Mouse (Mus musculus) forebrain, embryonic 13.5 days (tissue): Measurements from ENCODE around the gene Efcab7. TPM values are rescaled to one million over a fixed set of nuclear protein-coding genes. Genes with fewer than 3 reads are reported as not detected.
A peak's percentile ranks its signal among the peaks of the same experiment; 100 is the strongest.

ENCODE experiments used
- ATAC-seq: fragments of 200-750 bp; cut with Nextera tagmentation; 2 replicates; pipeline ENCODE4 v1.8.0; 2017
- H3K27ac ChIP-seq: fragments of 300-500 bp; sonication (generic); 2 replicates; pipeline ENCODE4 v1.5.1; 2015; ENCODE audit warnings: inconsistent platforms, mild to moderate bottlenecking, moderate library complexity
- H3K27me3 ChIP-seq: fragments of 300-500 bp; sonication (generic); 2 replicates; pipeline ENCODE4 v1.6.1; 2015; ENCODE audit warnings: mild to moderate bottlenecking, inconsistent platforms
- H3K36me3 ChIP-seq: fragments of 300-500 bp; sonication (generic); 2 replicates; pipeline ENCODE4 v1.6.1; 2015; ENCODE audit warnings: mild to moderate bottlenecking, inconsistent platforms; ENCODE audit not compliant: poor library complexity, severe bottlenecking
- H3K4me1 ChIP-seq: fragments of 300-500 bp; sonication (generic); 2 replicates; pipeline ENCODE4 v1.6.1; 2015; ENCODE audit warnings: inconsistent platforms
- H3K4me2 ChIP-seq: fragments of 300-500 bp; sonication (generic); 2 replicates; pipeline ENCODE4 v1.6.1; 2015; ENCODE audit warnings: inconsistent platforms, mild to moderate bottlenecking, moderate library complexity
- H3K4me3 ChIP-seq: fragments of 300-500 bp; sonication (generic); 2 replicates; pipeline ENCODE4 v1.5.1; 2015; ENCODE audit warnings: mild to moderate bottlenecking, inconsistent platforms
- H3K9ac ChIP-seq: fragments of 300-500 bp; sonication (generic); 2 replicates; pipeline ENCODE4 v1.6.1; 2015; ENCODE audit warnings: mild to moderate bottlenecking, inconsistent platforms
- H3K9me3 ChIP-seq: fragments of 300-500 bp; sonication (generic); replicated peaks from 2 replicates; pipeline ENCODE4 v1.6.1; 2016; ENCODE audit warnings: inconsistent platforms
- WGBS: fragments of 180-500 bp; shearing (Covaris S2); methylation state at CpG from one replicate; pipeline ENCODE4 v1.1.7; 2015; 5-methylcytosine and 5-hydroxymethylcytosine counted together
- polyA plus RNA-seq: library from polyadenylated mRNA; unstranded; fragments of >200 nt; fragmentation: Nextera tagmentation; extraction: Ambion mirVana; gene quantifications from 2 replicates; pipeline ENCODE4 v1.2.1, GENCODE M21; 2015

Efcab7 gene
- polyA plus RNA-seq, 1 experiment from 2014 or later, result 28.5 TPM

DNA sequence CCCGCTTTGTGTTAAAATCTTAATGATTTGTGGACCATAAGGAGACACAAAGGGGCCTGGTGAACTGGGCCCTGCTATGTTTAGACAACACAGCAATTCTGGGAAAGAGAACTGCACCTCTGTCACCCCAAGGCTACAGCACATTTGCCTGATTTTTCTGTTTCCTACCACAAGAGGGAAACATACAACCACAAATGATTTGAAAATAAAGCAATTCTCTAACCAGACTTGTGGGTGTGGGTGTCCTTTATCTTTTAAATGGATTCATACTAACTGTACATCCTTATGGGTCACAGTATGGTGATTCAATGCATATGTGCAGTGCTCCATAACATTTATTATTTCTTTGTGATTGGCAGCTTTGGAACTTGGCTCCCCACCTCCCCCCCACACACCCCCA is 118.2 kb downstream of the Efcab7 start:
- Histone ChIP-seq H3K27ac (no peak overlapping the region), H3K4me3 (no peak overlapping the region), H3K4me1 (no peaks in the 10 kb centered on the region), H3K36me3 (no peaks in the 10 kb centered on the region), H3K4me2 (no peak overlapping the region), H3K9me3 (no peaks in the 10 kb centered on the region), H3K9ac (no peak overlapping the region), H3K27me3 (no peaks in the 10 kb centered on the region)
- ATAC-seq, result peak; percentile 59
- WGBS, result 67% methylated on average over 1 of the region's 1 CpGs

DNA sequence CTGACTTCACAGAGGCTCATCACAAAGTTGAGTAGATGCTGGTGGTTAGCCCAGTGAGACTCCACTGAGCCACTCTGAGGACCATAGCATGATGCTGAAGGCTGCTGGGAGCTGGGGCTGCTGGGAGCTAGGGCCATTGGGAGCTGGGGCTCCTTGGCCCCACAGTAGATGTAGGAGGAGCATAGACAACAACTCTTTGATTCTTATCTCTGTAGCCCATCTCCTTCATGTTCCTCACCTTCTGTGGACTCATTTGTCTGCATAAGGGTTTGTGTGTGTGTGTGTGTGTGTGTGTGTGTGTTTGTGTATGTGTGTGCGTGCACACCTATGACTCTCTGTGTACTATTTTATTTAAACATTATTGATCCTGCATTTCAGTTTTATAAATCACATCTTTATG is 118.9 kb downstream of the Efcab7 start:
- H3K27ac ChIP-seq, result no peak overlapping the region
- ATAC-seq, result no peak

DNA sequence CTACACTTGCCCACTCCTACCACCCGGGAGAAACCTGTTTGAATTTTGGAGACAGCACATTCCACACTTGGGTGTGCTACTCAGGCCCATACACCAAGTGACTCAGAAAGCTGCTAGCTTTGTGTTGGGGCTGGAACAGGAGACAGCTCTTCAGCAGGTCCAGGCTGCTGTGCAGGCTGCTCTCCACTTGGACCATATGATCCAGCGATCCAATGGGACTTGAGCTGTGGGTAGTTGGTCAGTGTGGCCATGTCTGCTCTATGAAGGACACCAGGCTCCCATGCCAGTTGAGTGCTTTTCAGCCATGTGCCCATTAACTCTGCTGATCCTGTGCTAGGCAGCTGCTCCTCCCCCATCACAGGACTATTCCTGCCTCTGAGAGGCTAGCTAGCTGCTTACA is 124.9 kb downstream of the Efcab7 start:
- Histone ChIP-seq H3K9me3 (no peaks in the 10 kb centered on the region), H3K36me3 (no peaks in the 10 kb centered on the region), H3K4me3 (no peak overlapping the region), H3K9ac (no peak overlapping the region), H3K27ac (no peak overlapping the region), H3K4me2 (no peak overlapping the region), H3K4me1 (no peaks in the 10 kb centered on the region), H3K27me3 (no peaks in the 10 kb centered on the region)
- ATAC-seq, result no peak
- 92% methylated on average over 2 of the region's 2 CpGs for WGBS

More for the DNA sequence above, 118.9 kb downstream of the Efcab7 start:
- no peaks in the 10 kb centered on the region for H3K27me3 ChIP-seq
- no peaks in the 10 kb centered on the region for H3K4me1 ChIP-seq
- H3K4me2 ChIP-seq, result no peak overlapping the region
- H3K9ac ChIP-seq, result no peak overlapping the region
- H3K9me3 ChIP-seq, result no peaks in the 10 kb centered on the region
- no peak overlapping the region for H3K4me3 ChIP-seq
- 88% methylated on average over 1 of the region's 1 CpGs for WGBS
- no peaks in the 10 kb centered on the region for H3K36me3 ChIP-seq

DNA sequence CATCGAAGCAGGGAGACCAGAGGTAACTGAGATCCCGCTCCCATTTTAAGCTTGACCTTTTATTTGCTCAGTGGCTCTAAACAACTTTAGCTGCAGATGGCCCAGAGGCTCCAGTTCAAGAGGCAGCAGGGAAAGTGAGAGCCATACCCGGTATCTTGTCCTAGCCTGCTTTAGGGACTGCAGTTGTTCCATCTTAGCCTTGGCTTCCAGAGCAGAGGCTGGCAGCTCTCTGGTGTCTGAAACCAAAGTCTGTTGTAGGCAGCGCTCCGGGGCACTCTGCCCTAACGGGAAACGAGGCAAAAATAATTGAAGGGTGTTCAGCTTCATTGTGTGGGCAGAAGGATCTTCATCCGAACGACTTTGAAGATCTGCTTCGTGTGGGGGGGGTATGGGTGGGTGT is 126.4 kb downstream of the Efcab7 start:
- no peaks in the 10 kb centered on the region for H3K9me3 ChIP-seq
- WGBS, result 65% methylated on average over 10 of the region's 10 CpGs
- no peaks in the 10 kb centered on the region for H3K4me1 ChIP-seq
- no peak overlapping the region for H3K27ac ChIP-seq
- no peak overlapping the region for H3K4me3 ChIP-seq
- ATAC-seq, result no peak
- H3K27me3 ChIP-seq, result no peaks in the 10 kb centered on the region
- no peak overlapping the region for H3K9ac ChIP-seq
- no peak overlapping the region for H3K4me2 ChIP-seq
- no peaks in the 10 kb centered on the region for H3K36me3 ChIP-seq

DNA sequence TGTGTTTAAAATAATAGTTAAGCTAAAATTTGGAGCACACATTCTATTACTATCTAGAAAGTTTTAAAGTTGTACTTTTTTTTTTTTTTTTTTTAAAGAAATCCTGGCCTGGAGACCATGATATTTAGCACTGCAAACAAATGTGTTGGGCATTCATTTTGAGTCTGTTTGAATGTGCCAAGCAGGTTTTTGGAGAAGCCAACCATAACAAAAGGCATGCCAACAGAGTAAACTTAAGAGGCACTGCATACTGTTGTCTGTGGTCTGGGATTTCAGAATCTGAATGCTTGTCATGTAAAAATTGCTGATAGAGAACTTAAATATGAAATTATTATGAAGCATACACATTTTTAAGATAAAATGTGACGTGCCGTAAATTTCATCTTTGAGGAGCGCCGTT is 128.2 kb downstream of the Efcab7 start:
- Histone ChIP-seq H3K27me3 (no peaks in the 10 kb centered on the region), H3K4me3 (no peak overlapping the region), H3K27ac (no peak overlapping the region), H3K9me3 (no peaks in the 10 kb centered on the region), H3K9ac (no peak overlapping the region), H3K4me1 (no peaks in the 10 kb centered on the region), H3K36me3 (no peaks in the 10 kb centered on the region), H3K4me2 (no peak overlapping the region)
- WGBS, result 97% methylated on average over 4 of the region's 4 CpGs
- ATAC-seq, result no peak

DNA sequence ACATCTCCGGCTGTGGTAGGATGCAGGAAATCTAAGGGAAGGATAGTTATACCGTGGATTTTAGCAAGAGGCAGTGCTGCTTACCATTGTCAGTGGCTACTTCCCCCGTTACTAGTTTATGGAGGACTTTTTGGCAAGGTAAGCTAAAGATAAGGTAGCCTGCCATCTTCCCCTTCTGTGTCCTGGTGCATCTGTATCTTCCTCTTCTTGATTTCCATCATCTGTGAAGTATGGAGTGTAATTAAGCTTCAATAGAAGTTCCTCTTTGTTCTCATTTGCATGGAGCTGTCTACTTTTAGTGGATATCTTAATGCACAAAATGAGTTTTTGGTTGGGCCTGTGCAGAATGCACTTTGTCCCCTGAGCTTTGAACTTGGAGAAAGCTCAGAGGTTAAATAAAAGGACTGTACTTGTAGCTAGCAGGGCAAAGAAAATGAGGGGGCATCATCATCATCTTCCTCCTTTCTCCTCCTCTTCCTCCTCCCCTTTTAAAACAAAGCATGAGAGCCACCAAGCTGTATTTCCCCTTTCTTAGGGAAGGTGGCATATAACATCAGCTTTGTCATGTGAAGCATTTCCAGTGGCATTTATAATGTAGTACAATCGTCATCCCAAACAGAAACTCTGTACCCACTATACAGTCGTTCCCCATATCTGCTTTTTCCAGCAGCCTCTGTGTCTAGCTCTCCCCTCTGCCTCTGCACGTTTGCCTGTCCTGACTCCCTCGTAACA is 129.3 kb downstream of the Efcab7 start:
- 80% methylated on average over 7 of the region's 7 CpGs for WGBS
- no peak overlapping the region for H3K4me3 ChIP-seq
- no peak overlapping the region for H3K4me2 ChIP-seq
- no peak overlapping the region for H3K9ac ChIP-seq
- H3K27ac ChIP-seq, result no peak overlapping the region
- no peak for ATAC-seq
- no peaks in the 10 kb centered on the region for H3K27me3 ChIP-seq
- no peaks in the 10 kb centered on the region for H3K4me1 ChIP-seq
- H3K36me3 ChIP-seq, result no peaks in the 10 kb centered on the region
- H3K9me3 ChIP-seq, result no peaks in the 10 kb centered on the region

DNA sequence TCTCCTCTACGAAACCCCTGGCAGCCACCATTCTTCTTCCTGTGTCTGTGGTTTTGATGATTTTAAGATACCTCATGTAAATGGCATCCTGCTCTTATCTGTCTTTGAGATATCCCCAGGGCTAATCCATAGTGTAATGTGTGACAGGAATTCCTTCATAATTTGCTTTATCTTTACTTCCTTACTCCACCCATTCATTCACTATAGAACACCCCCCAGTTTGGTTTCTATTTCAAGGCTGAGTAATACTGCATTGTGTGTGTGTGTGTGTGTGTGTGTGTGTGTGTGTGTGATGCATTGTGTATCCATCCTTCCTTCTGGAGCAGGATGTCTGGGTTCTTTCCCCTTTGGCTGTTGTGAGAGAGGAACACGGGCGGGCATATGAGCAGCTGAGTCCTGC is 130.3 kb downstream of the Efcab7 start:
- no peaks in the 10 kb centered on the region for H3K27me3 ChIP-seq
- no peaks in the 10 kb centered on the region for H3K4me1 ChIP-seq
- no peak overlapping the region for H3K9ac ChIP-seq
- no peak overlapping the region for H3K27ac ChIP-seq
- H3K36me3 ChIP-seq, result peaks cover 8% of the 10 kb centered on the region; the same call in 1 of the 2 replicates
- no peaks in the 10 kb centered on the region for H3K9me3 ChIP-seq
- H3K4me2 ChIP-seq, result no peak overlapping the region
- no peak overlapping the region for H3K4me3 ChIP-seq
- 92% methylated on average over 3 of the region's 3 CpGs for WGBS
- no peak for ATAC-seq

Other genes starting within 250 kb of the Efcab7 start
- not detected in 2 replicates for gene Foxd3, start 172.9 kb upstream of the Efcab7 start, polyA plus RNA-seq
- gene Alg6, start 113.5 kb upstream of the Efcab7 start, polyA plus RNA-seq, result 11.3 and 11.6 TPM in 2 replicates
- gene Pgm1, start 100.2 kb downstream of the Efcab7 start, polyA plus RNA-seq, result 30.8 and 32.1 TPM in 2 replicates
- 35.4 and 44.1 TPM in 2 replicates for gene Itgb3bp, start 100.6 kb downstream of the Efcab7 start, polyA plus RNA-seq